Mouse (Mus musculus): ENCODE results near the gene Tatdn2. TPM values are rescaled to one million over a fixed set of nuclear protein-coding genes. Genes with fewer than 3 reads are reported as not detected.

Gene Tatdn2
- total and polyA plus RNA-seq, 2 experiments from 2014 or later, result 1.7 to 67.0 TPM

DNA sequence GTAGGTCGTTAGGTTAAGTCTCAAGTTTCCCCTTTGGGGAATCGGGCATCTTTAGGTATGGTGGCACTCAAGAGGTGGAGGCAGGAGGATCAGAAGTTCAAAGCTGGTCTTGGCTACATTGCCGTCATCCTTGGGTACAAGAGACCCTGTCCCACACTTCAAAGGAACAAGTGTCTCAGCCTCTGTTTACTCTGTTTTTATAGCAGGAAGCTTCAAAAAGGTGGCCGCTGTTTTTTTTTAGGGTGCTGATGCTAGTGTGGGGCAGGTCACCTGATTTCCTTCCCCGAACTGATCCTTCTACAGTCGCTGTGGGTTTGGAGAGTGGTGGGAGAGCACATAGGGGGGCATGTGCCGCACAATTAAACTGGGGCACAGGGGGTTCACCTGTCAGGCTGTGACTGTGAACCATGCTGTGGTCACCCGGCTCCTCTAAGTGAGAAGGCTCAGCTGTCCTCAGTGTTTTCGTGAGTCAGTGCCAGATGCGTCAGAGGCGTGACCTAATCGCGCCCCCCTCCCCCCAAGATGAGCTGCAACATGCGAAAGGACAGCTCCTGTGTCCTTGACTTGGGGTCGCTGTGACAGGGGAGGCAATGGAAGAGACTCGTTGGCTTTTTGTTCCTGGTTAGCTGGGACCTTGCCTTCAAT, 42.0 kb upstream of the Tatdn2 start:
- TF ChIP-seq CTCF (IDR thresholded peaks at IDR 0.05; ENCODE audit: low read depth), result no peak
- no peaks in the 10 kb centered on the region for H3K9me3 ChIP-seq (ENCODE audit: low read length)
- H3K4me2 ChIP-seq (ENCODE audit: low read depth), result no peak overlapping the region
- 86% methylated on average over 16 of the region's 16 CpGs for WGBS
- DNase-seq (no peak), ATAC-seq (no peak)
- H3K9ac ChIP-seq, result no peak overlapping the region
- H3K27me3 ChIP-seq (ENCODE audit: insufficient read depth, low read length), result no peaks in the 10 kb centered on the region
- no peak overlapping the region for H3K27ac ChIP-seq (ENCODE audit: low read depth, low read length)
- H3K36me3 ChIP-seq (ENCODE audit: insufficient read depth), result no peaks in the 10 kb centered on the region
- H3K4me1 ChIP-seq (ENCODE audit: insufficient read depth), result no peaks in the 10 kb centered on the region
- H3K4me3 ChIP-seq (ENCODE audit: low read depth, low read length), result no peak overlapping the region

DNA sequence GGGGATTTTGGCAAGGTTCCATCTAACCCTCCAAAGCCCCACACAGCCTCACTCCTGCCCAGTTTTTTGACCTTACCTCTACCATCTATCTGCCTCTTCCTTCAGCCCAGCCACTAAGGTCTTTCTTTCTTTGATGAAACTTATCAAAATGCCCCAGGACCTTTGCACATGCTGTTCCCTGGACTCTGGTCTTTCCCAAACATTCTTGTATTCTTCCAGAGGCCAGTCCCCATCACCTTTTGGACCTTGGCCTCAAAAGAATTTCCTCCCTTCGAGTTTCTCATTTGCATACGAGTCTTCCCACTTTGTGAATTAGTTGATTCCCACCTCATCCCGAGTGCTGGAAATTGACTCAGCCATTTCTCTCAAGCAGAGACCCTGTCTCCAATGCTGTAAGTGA, 41.4 kb upstream of the Tatdn2 start:
- H3K27ac ChIP-seq (ENCODE audit: low read depth, low read length), result no peak overlapping the region
- H3K27me3 ChIP-seq (ENCODE audit: insufficient read depth, low read length), result no peaks in the 10 kb centered on the region
- ATAC-seq, result no peak
- H3K4me3 ChIP-seq (ENCODE audit: low read depth, low read length), result no peak overlapping the region
- H3K4me2 ChIP-seq (ENCODE audit: low read depth), result no peak overlapping the region
- 87% methylated on average over 3 of the region's 3 CpGs for WGBS
- H3K9me3 ChIP-seq (ENCODE audit: low read length), result no peaks in the 10 kb centered on the region
- no peak for DNase-seq
- no peak for TF ChIP-seq CTCF (IDR thresholded peaks at IDR 0.05; ENCODE audit: low read depth)
- no peaks in the 10 kb centered on the region for H3K4me1 ChIP-seq (ENCODE audit: insufficient read depth)
- no peak overlapping the region for H3K9ac ChIP-seq
- H3K36me3 ChIP-seq (ENCODE audit: insufficient read depth), result no peaks in the 10 kb centered on the region

DNA sequence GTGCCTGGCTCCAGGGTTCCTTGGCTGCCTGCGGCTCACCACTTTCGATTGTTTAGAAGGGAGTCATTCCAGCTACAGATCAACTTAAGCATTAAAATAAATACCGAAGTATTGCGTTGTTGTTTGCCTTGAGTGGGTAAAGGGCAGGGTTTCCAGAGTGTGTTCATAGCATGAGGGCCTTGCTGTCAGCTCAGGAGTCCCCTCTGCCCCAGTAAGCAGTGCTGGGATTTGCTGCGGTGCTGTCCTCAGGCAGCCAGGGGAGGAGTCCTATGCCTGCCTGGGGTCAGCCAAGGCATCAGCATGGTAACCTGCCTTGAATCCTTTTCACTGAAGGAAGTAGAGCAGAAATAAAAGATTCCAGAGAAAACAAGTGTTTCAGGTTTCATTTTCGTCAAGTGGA, 40.0 kb upstream of the Tatdn2 start:
- Histone ChIP-seq H3K27ac (ENCODE audit: low read depth, low read length) (no peak overlapping the region), H3K4me3 (ENCODE audit: low read depth, low read length) (no peak overlapping the region), H3K9me3 (ENCODE audit: low read length) (no peaks in the 10 kb centered on the region), H3K4me1 (ENCODE audit: insufficient read depth) (no peaks in the 10 kb centered on the region), H3K27me3 (ENCODE audit: insufficient read depth, low read length) (no peaks in the 10 kb centered on the region), H3K4me2 (ENCODE audit: low read depth) (no peak overlapping the region), H3K9ac (no peak overlapping the region), H3K36me3 (ENCODE audit: insufficient read depth) (no peaks in the 10 kb centered on the region)
- ATAC-seq (no peak), DNase-seq (no peak)
- TF ChIP-seq CTCF (IDR thresholded peaks at IDR 0.05; ENCODE audit: low read depth), result no peak
- WGBS, result 83% methylated on average over 6 of the region's 6 CpGs

DNA sequence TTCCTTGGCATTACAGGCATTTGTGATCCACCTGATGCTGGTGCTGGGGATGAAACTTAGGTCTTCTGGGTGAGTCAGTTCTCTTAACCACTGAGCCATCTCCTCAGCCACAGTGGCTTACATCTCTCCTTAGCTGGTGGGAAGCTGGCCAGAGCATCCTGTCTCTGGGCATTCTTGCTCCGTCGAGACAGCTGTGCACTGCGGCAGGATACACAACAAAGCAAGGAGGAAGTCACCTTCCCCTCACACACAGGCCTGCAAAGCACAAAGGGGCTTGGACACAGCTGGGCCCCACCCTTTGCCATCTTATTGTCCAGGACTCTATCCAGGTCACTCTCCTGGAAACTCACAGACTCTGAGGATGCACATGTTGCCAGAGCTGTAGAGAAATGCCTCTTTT, 38.6 kb upstream of the Tatdn2 start:
- WGBS, result 61% methylated on average over 3 of the region's 3 CpGs
- Histone ChIP-seq H3K9ac (no peak overlapping the region), H3K4me3 (ENCODE audit: low read depth, low read length) (no peak overlapping the region), H3K9me3 (ENCODE audit: low read length) (no peaks in the 10 kb centered on the region), H3K36me3 (ENCODE audit: insufficient read depth) (no peaks in the 10 kb centered on the region), H3K27ac (ENCODE audit: low read depth, low read length) (no peak overlapping the region), H3K4me1 (ENCODE audit: insufficient read depth) (no peaks in the 10 kb centered on the region), H3K4me2 (ENCODE audit: low read depth) (no peak overlapping the region), H3K27me3 (ENCODE audit: insufficient read depth, low read length) (no peaks in the 10 kb centered on the region)
- ATAC-seq, result no peak
- no peak for DNase-seq
- no peak for TF ChIP-seq CTCF (IDR thresholded peaks at IDR 0.05; ENCODE audit: low read depth)

DNA sequence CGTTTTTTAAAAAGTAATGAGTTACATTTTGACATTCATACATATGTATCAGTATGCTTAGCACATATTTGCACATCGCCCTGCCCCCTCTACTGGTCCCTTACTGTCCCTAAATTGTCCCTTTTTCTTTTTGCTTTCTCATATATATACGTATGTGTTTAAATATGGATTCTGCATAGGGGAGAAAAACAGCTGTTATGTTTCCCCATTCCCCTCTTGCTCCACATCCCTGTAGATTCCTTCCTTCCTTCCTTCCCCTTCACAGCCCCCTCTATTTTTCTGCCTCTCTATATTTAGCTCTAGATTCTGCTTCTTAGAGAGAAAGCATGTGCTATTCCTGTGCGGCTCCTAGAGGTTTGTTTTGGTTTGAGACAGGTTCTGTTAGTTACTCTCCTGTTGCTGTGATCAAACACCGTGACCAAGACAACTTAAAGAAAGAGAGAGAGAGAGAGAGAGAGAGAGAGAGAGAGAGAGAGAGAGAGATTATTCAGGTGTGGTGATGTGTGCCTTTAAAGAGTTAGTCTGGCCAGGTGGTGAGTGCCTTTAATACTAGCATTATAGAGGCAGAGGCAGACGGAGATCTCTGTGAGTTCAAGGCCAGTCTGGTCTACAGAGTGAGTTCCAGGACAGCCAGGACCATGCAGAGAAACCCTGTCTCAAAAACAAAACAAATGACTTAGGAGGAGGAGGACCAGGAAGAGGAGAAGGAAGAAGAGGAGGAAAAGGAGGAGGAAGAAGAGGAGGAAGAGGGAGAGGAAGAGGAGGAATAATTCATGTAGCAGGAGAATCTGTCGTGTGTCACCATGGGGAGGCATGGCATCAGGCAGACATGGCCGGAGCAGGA, 37.0 kb upstream of the Tatdn2 start:
- H3K4me3 ChIP-seq (ENCODE audit: low read depth, low read length), result no peak overlapping the region
- H3K9me3 ChIP-seq (ENCODE audit: low read length), result no peaks in the 10 kb centered on the region
- no peak overlapping the region for H3K4me2 ChIP-seq (ENCODE audit: low read depth)
- DNase-seq (no peak), ATAC-seq (peak; percentile 36)
- H3K4me1 ChIP-seq (ENCODE audit: insufficient read depth), result no peaks in the 10 kb centered on the region
- WGBS, result 69% methylated on average over 8 of the region's 8 CpGs
- H3K27ac ChIP-seq (ENCODE audit: low read depth, low read length), result no peak overlapping the region
- no peak for TF ChIP-seq CTCF (IDR thresholded peaks at IDR 0.05; ENCODE audit: low read depth)
- H3K9ac ChIP-seq, result no peak overlapping the region
- no peaks in the 10 kb centered on the region for H3K27me3 ChIP-seq (ENCODE audit: insufficient read depth, low read length)
- no peaks in the 10 kb centered on the region for H3K36me3 ChIP-seq (ENCODE audit: insufficient read depth)

DNA sequence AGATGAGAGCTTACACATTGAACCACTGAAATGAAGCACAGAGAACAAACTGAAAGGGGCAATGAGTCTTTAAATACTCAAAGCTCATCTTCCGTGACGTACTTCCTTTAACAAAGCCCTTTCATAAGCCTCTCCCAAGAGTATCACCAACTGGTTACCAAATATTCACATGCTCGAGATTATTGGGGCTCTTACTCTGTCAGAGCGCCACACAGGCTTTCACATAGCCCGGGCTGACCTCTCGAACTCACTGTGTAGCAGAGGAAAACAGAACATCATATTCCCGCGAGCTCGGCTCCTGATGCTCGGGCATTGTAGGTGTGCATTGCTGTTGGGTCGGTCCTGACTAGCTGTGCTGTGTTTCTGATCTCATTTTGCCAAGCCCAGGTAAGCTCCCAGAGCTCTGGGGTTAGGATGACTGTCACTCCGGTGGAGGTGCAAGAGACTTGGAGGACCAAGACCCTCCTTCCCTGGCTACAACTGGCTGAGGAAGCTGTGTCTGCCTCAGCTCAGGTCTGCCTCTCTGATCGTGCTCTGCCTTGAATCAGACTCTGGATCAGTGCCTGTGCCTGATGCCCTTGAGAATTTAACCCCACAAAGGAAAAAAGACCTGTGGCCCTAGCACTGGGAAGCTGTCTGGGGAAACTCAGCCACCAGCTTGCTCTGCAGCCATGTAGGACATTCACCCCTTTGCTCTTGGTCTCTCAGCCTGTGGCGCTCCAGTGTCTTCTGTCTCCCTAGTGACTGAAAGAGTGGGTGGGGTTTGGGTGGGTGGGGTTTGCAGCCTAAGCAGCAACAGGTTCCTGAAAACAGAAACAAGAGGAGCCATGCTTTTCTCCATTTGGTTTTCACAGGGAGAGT, 36.1 kb upstream of the Tatdn2 start:
- Histone ChIP-seq H3K9me3 (ENCODE audit: low read length) (no peaks in the 10 kb centered on the region), H3K36me3 (ENCODE audit: insufficient read depth) (no peaks in the 10 kb centered on the region), H3K4me2 (ENCODE audit: low read depth) (no peak overlapping the region), H3K4me1 (ENCODE audit: insufficient read depth) (no peaks in the 10 kb centered on the region), H3K4me3 (ENCODE audit: low read depth, low read length) (no peak overlapping the region), H3K27ac (ENCODE audit: low read depth, low read length) (no peak overlapping the region), H3K9ac (no peak overlapping the region), H3K27me3 (ENCODE audit: insufficient read depth, low read length) (no peaks in the 10 kb centered on the region)
- 69% methylated on average over 14 of the region's 14 CpGs for whole genome bisulfite sequencing
- no peak for TF ChIP-seq CTCF (IDR thresholded peaks at IDR 0.05; ENCODE audit: low read depth)
- DNase-seq (no peak), ATAC-seq (no peak)

All from forebrain, postnatal 0 days (tissue).